ENCODE assay signal across 9 mouse cellular contexts in the genomic region with DNA sequence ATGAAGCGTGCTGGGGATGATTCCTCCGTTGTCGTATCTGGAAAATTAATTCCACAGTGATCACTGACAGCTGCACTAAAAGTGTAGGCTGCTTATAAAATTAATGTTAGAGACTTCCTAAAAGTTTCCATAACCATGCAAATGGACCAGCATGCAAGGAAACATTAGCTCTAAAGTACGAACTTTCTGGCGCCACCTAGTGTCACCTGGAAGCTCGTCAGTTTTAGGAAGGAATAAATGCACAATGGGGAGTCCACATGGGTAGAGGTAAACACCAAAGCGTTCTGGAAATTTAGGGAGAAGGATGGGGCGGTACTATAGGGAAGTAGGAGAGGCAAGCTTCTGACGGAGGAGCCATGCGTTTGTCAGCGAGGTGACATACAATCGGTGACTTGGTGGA. TPM values are rescaled to one million over a fixed set of nuclear protein-coding genes. Genes with fewer than 3 reads are reported as not detected.
DNase-seq lines count a peak whose midpoint lies in the region; ATAC-seq lines count a peak whose summit lies in the region.
"Had no signal": no experiment of that assay in that cellular context is flagged by ENCODE, and none has a peak within 500 bp of the region (broad histone marks: within the 10 kb centered on the region; RNA-seq: fewer than 3 reads in every experiment).

No protein-coding gene starts in this region.

- H3K4me2 ChIP-seq in kidney, embryonic 15.5 days, result no peak overlapping the region
- H3K4me2 ChIP-seq: midbrain, embryonic 13.5 days had no signal

- no peaks in the 10 kb centered on the region for H3K36me3 ChIP-seq in kidney, embryonic 15.5 days
- H3K36me3 ChIP-seq: midbrain, embryonic 13.5 days had no signal

- H3K27ac ChIP-seq in kidney, embryonic 15.5 days, result no peak overlapping the region
- H3K27ac ChIP-seq: midbrain, embryonic 13.5 days had no signal

- H3K9ac ChIP-seq in kidney, embryonic 15.5 days, result no peak overlapping the region
- H3K9ac ChIP-seq: midbrain, embryonic 13.5 days had no signal

- H3K4me3 ChIP-seq in kidney, embryonic 15.5 days (replicated peaks), result no peak overlapping the region
- H3K4me3 ChIP-seq: midbrain, embryonic 13.5 days had no signal

- peak; percentile 41 for DNase-seq in kidney, adult 18-20 months
- peak; percentile 9 for DNase-seq in right cerebral cortex, adult 18-20 months
- no peak for DNase-seq in right cerebral cortex, postnatal 4 days
- peak; percentile 18 for DNase-seq in embryo, embryonic 10.5 days (ENCODE audit: low spot score)
- DNase-seq in telencephalon, adult 2 months (ENCODE audit: low read depth, low spot score), result peak; percentile 2
- no peak for DNase-seq in spleen, postnatal 36 days (ENCODE audit: low spot score in 2 of 2)

- WGBS in kidney, embryonic 15.5 days, result 55% methylated on average over 12 of the region's 12 CpGs

- H3K27me3 ChIP-seq in kidney, embryonic 15.5 days, result no peaks in the 10 kb centered on the region
- H3K27me3 ChIP-seq: midbrain, embryonic 13.5 days had no signal

- H3K4me1 ChIP-seq in kidney, embryonic 15.5 days, result no peaks in the 10 kb centered on the region
- H3K4me1 ChIP-seq: midbrain, embryonic 13.5 days had no signal

- ATAC-seq in kidney, embryonic 15.5 days (replicated peaks; ENCODE audit: low FRiP score), result no peak
- ATAC-seq: forebrain, embryonic 16.5 days; midbrain, embryonic 13.5 days had no signal

- peaks cover 2% of the 10 kb centered on the region; the same call in 1 of the 2 replicates for H3K9me3 ChIP-seq in kidney, embryonic 15.5 days (replicated peaks)

RNA-seq across cellular contexts. Expression of a gene that starts 12.8 kb away (rescaled TPM):
- polyA plus RNA-seq in kidney, embryonic 15.5 days (2015; fragmentation: Nextera tagmentation; extraction: Ambion mirVana), result not detected in 2 replicates
- polyA plus RNA-seq: forebrain, embryonic 16.5 days; midbrain, embryonic 13.5 days had no signal

RNA-seq across cellular contexts. Expression of a gene that starts 36.7 kb away (rescaled TPM):
- polyA plus RNA-seq in kidney, embryonic 15.5 days (2015; fragmentation: Nextera tagmentation; extraction: Ambion mirVana), result 4.9 and 5.6 TPM in 2 replicates
- polyA plus RNA-seq: forebrain, embryonic 16.5 days; midbrain, embryonic 13.5 days had no signal

RNA-seq across cellular contexts. Expression of a gene that starts 42.2 kb away (rescaled TPM):
- not detected in 2 replicates for polyA plus RNA-seq in kidney, embryonic 15.5 days (2015; fragmentation: Nextera tagmentation; extraction: Ambion mirVana)
- polyA plus RNA-seq: forebrain, embryonic 16.5 days; midbrain, embryonic 13.5 days had no signal

RNA-seq across cellular contexts. Expression of a gene that starts 44.8 kb away (rescaled TPM):
- 0.17 and 0.44 TPM in 2 replicates for polyA plus RNA-seq in kidney, embryonic 15.5 days (2015; fragmentation: Nextera tagmentation; extraction: Ambion mirVana)
- polyA plus RNA-seq: forebrain, embryonic 16.5 days; midbrain, embryonic 13.5 days had no signal

Comparison
In these comparisons a context has a peak if more than half of its experiments do, and no peak if none do; other contexts are left out.
1. DNase-seq: peak in kidney, adult 18-20 months (single experiment), right cerebral cortex, adult 18-20 months (single experiment), embryo, embryonic 10.5 days (single experiment) and telencephalon, adult 2 months (single experiment); none in right cerebral cortex, postnatal 4 days (single experiment) and spleen, postnatal 36 days (0 of 2).